Mouse (Mus musculus): ENCODE data around the gene Hist1h1d.

Hist1h1d gene

DNA sequence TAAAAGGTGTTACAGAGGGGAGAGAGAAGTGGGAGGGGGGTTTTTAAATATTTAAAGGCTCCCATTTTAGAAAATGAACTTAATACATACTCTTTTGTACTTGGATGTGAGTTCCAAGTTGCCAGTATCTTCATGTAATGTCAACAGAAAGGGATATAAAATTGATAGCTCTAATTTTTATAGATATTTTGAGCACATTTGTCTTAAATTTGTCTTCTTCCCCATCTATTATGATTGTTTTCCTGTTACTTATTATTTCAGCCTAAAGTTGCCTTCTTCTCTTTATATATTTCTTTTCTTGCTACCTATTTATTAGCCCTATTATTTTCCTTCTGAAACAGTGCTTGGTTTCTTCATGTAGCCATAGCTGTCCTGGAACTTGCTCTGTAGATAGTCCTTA is at the start of gene Hist1h1d:
Hist1h1d (plus strand) TSS at position 301 of the 400 bp plus-strand sequence.
- no peak for DNase-seq

DNA sequence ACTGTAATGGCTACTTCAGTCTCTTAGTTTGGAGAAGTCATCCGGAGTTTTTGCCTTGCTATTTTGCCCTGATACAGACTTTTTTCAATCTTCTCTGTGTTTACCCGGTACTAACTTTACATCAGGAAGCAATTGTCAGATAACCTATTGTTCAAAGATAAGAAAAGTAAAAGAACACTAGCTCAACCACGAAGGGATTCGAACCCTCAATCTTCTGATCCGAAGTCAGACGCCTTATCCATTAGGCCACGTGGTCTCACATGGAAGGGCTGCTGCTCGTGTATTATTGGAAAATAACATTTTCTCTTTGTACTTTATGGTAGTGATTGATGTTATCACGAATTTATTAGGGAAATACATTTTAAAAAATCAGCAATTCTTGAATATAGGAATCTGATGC is 49.3 kb upstream of the Hist1h1d start:
- peak in 1 of 2 experiments; percentile 32 for DNase-seq

DNA sequence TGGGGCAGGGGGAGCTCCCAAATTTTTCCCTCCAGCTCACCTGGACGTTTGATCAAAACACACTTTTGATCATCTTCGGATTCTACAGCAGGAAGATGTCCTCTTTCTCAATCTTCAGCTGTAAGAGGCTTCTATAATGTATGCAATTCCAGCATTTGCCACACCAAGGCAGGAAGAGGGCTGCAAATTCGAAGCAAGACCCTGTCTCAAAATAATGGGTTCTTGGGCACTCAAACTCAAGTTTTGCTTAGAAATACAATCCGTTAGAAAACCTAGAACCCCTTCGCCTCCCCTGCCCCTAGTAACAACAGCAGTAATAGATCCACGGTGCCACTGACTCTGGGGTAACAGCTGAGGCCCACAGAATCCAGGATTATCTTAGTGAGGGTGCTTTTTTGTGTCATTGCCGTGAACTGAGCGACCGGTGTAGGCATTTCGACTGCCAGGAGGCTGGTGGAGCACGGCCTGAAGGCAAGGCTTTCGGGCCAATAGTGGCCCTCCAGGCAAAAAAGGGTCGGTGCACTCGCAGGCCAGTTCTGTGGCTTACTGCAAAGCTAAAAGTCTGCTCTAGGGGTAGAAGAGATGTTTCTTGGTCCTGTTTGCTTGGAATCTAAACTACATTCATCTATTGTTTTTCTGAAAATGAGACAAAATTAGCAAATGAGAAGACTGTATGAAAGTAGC is 47.3 kb upstream of the Hist1h1d start:
- no peak for DNase-seq

DNA sequence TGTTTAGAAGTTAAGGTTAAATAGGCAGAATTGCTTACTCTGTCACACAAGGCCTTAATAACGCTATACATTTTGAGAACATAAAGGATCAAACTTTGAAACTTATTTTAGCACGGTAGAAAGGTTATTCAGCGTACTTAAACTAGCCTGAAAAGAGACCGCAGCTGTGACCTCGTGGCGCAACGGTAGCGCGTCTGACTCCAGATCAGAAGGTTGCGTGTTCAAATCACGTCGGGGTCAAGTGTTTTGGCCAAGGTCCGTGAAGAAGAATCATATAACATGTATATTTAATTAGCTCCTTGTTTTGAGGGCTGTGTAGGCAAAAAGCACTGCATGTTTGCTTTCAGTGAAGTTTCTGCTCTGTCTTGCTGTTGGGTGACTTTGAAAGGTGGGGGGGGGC is 46.7 kb upstream of the Hist1h1d start:
- no peak for DNase-seq

DNA sequence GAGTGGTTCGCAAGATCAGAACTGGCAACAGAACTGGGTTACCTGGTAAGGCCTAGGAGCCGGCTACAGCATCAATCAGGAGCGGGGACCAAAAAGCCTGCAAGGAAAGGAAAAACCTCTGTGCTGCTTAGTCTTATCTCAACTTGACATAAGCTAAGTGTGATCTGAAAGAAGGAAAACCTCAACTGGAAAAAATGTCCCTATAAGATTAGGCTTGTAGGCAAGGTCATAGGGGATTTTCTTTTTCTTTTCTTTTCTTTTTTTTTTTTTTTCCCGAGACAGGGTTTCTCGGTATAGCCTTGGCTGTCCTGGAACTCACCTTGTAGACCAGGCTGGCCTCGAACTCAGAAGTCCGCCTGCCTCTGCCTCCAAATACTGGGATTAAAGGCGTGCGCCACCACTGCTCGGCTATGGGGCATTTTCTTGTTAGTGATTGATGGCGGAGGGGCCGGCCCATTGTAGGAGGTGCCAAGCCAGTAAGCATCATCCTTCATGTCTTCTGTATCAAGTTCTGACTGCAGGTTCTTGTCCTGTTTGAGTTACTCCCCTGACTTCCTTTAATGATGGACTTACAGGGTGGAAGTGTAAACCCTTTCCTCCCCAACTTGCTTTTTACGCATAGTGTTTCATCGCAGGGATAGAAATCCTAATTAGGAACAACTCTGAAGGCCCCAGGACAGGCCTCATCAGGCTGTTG is 46.1 kb upstream of the Hist1h1d start:
- DNase-seq, result no peak

DNA sequence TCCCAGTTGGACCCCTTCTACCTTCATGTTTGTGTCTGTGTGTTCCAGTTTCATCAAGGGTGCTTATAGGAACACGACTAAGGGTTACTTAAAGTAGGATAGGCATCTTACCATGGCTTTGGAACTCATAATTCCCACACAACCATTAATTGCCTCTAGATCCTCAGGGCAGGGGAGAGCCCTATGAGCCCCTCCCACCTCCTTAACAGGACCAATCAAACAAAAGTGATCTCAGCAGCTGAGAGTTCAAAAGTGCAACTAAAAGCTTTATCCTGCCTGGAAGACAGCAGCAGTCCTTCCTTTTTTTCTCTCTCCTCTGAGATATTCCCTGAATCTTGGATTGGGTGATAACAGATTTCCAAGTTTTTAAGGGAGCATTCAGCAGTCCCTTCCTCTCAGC is 42.9 kb upstream of the Hist1h1d start:
- no peak for DNase-seq

DNA sequence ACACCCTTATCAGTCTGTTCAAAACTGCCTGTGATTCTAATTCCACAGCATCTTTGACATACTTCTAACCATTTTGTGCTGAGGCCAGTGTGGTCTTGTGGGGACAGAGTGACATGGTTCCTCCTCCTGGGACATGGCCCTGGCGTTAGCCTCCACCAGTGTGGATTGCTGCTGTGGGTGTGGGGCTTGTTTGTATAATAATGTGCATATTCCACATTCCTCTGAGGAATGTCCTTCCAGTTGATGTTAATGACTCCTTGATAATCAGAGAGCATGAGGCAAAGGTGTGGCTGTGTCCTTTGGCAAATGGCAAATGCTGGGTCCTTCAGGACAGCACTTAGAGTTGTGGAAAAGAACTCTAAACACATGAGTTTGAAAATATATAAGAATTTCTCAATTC is 39.5 kb upstream of the Hist1h1d start:
- no peak for DNase-seq

DNA sequence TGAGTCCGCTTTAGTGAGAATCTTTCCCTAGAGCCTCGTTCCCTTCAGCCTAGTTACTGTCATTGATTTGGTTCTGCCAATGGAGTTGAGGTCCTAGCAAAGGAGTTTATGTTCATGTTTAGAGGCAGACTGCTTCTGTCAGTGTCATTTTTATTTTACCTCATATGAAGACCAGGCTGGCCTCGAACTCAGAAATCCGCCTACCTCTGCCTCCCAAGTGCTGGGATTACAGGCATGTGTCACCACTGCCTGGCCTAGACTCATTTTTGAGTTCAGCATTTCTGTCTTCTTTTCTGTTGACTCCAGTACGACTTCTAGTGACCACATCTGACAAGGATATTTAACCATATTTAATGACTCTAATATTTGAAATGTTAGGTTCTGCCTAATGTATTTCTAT is 37.8 kb upstream of the Hist1h1d start:
- DNase-seq, result no peak

DNA sequence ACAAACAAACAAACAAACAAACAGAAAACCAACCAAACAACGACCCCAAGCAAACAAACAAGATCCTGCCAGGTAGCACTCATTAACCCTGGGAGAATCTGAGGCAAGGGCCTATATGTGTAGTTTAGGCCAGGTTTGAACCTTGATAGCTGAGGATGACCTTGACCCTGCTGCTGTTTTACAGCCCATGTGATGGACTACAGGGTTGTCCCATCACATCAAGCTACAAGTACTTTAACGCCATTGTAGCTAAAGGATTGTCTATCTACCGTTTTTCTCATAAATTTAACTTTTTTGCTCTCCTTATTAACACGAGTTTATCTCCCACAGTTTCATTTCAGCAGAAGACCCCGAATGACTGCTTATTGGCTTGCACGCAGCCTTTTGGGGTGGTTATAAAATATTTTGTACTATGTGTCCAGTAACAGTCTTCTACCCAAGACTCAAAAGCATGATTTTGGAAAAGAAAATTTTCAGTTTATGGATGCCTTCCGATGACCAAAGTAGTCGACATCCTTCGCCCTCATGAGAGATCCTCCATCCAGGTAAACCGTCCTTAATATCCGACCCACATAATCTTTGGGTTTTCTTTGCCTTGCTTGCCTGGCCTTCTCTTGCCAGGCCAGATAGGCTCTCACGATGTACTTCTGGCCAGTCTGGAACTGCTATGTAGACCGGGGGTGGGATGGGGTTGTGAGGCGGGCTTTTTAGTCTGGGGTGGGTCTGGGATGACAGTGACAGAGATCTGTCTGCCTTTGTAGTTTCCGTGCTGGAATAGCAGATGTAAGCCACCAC is 37.0 kb upstream of the Hist1h1d start:
- no peak for DNase-seq

DNA sequence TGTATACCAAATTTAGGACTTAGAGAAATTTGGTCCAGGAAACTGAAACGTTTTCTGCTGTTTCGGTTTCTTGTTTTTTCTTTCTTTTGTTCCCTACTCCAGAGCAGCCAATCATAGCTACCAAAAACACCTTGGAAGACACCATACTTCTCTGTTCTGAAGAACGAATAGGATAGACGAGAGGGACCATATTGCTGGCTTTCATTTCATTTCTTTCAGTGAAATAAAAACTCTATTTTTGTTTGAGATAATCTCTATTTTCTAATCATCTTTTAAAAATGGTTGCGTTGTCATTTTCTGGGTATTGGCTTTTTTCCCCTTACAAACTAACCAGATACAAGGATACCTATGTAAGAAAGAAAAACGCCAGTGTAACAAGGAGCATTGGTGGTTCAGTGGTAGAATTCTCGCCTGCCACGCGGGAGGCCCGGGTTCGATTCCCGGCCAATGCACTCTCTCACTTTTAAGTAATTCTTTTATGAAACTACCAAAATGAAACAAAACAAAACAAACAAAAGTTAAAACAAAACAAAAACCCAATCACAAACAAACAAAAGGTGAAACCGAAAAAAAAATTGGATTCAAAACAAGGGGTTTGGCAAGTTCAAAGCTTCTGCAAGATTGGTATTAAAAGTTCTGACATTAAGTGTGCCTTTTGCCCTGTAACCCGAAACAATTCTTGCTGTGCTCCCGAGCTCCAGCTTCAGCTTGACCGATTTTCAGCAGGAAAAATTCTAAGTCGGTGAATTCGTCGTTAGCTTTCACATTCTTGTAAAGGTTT is 36.0 kb upstream of the Hist1h1d start:
- peak; percentile 47 to 69 for DNase-seq

DNA sequence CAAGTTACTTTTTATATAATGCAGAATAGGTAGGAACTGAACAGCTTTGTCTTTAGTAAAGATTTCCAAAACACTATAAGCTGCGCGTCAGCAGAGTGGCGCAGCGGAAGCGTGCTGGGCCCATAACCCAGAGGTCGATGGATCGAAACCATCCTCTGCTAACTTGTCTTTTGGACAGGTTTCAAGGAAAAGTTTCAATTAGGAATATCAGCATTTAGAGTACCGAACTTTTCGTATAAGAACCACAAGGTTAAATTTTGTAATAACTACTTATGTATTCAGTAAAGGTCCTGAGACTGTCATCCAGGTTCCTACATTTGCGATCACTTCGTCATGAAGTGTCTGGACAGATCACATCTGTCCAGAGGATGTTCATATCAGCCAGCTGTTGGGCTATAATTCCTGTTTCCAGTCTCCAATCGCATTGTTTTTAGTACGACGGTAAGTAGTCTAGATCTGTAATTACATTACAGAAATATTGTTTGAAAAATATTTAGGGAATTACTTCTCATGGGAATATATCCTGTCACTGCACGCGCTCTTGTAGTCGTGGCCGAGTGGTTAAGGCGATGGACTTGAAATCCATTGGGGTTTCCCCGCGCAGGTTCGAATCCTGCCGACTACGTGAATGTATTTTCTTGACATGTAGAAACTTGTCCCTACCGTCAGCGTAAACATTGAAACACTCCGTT is 35.3 kb upstream of the Hist1h1d start:
- DNase-seq, result peak; percentile 76 to 86

DNA sequence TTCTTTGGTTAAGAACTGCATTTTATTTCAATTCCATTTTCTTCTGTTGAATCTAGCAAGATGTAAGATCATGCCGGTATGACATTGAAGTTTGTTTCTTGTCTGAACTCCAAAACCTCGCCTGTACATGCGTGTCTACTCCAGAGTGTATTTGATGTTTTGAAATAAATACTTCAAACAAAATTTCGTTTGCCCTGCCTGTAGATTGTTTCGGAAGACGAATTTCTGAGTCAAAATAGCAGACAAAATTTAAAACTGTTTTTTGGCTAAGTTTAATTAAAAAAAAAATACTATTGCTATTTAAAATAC is 34.8 kb upstream of the Hist1h1d start:
- DNase-seq, result no peak

DNA sequence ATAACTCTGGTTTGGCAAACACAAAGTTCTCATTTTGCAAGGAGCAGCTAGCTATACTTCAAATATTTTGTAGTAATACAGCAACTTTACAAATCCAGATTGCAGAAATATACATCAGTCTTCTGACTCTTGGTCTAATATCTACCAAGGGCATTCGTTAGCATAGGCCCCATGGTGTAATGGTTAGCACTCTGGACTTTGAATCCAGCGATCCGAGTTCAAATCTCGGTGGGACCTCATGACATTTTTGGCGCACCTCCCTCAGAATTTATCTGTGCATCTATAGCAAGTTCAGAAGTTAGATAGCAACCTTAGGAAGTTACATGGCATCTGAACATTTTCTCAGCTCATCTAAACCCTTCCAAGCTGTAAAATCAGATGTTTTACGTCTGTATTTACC is 34.2 kb upstream of the Hist1h1d start:
- peak; percentile 43 to 72 for DNase-seq

DNA sequence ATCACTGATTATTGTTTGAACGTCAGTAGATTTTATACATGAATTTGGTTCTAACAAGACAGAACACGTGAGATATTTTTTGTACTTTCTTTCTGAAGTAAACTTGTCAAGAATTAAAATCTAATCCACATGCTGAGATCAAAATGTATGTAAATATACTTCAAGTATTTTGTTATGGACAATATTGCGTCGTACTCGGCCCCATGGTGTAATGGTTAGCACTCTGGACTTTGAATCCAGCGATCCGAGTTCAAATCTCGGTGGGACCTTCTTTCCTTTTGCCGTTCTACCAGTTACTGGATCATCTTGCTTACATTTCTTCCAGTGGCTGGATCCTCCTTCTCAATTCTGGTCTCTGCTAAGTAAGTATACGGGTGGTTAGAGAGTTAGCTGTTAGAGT is 33.6 kb upstream of the Hist1h1d start:
- DNase-seq, result peak; percentile 41 to 60

DNA sequence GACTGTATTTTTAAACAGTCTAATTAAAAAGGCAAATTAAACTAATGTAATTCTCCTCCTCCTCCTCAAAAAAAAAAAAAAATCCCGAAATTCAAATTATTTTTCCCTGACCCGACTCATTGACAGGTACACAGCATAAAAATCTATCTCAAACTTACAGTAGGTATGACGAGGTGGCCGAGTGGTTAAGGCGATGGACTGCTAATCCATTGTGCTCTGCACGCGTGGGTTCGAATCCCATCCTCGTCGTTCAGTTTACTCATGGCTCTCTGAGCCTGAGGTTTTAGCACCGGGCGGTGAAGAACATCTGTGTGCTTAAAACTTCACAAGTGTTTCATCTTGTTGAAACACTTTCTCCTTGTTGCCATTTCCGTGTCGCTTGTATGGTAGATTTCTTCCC is 31.4 kb upstream of the Hist1h1d start:
- DNase-seq, result peak; percentile 77 to 87

DNA sequence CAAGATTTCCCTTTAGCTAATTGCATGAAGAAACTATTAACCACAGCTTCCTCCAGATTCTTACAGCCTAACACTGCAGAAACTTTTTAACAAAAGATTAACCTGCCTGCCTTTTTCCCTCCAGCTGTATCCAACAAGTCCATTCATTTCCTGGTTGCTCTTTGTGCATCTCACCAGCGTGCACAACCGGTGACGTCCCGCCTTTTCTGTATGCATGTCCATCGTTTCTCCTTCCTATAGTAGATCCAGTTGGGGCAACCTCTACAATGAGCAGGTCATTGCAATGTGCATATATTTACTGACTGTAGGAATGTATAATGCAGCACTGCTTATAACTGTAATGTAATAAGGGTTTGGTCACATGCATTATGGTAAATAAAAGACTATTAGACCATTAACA is 29.1 kb upstream of the Hist1h1d start:
- DNase-seq, result no peak

DNA sequence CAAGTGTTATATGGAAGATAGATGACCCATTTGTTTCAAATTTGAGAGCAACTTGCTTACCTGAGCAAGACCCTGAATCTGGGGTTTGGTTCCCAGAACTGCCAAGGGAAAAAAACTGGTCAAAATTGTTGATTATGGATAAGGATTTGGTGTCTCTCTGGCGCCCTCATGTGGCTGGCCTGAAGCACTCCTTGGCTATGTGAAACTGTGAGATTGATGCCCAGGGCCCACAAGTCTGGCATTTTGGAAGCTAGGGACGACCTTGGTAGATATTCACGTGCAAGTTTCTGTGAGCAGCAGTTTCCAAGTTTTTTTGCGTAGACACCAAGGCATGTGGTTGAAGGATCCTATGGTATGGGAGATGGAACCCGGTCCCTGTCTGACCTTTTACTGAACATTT is 28.4 kb upstream of the Hist1h1d start:
- DNase-seq, result peak in 1 of 2 experiments; percentile 37

DNA sequence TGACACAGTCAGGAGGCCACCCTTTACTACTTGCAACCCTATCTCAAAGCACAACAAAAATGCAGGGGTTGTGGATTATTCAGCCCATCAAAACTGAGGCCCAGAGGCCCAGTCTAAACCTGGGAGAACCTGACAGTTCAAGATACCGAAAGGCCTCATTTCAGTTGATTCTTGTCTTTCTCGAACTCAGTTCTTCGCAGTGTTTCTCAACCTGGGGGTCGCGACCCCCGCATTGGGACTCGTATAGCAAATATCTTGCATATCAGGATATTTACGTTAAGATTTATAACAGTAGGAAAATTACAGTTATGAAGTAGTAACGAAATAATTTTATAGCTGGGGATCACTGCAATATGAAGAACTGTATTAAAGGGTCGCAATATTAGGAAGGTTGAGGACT is 27.2 kb upstream of the Hist1h1d start:
- DNase-seq, result no peak

DNA sequence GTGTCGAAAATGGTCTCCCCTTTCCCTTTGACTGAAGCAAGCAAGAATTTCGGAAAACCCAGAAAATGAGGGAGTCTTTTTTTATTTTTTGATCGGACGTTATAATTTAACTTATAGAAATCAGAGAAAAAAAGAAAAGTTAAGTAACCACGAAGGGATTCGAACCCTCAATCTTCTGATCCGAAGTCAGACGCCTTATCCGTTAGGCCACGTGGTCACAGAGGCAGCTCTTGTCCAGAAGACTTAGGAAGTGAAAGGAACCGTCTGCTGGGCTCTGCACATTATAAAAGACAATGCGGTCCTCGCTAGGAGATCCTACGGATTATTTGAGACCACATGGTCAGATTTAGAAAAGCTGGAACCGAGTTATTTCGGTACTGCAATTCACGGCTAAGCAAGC is 26.8 kb upstream of the Hist1h1d start:
- peak; percentile 66 to 76 for DNase-seq

DNA sequence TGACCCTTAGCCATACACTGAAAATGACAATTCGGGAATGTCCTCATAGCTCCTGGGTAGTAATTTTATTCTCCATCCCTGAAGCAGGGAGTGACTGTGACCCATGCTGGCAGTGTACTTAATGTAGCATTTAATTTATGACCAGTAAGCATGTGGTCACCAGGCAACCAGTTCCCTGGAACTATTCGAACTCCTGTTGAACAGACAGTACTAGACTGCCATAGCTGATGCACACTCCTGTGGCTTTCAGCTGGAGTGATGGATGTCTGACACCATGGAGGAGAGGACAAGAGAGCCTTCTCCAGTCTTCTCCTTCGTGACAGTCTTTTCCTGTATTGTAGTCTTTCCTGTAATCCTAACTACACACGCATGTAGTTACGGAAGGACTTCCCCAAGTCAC is 24.1 kb upstream of the Hist1h1d start:
- no peak for DNase-seq

DNA sequence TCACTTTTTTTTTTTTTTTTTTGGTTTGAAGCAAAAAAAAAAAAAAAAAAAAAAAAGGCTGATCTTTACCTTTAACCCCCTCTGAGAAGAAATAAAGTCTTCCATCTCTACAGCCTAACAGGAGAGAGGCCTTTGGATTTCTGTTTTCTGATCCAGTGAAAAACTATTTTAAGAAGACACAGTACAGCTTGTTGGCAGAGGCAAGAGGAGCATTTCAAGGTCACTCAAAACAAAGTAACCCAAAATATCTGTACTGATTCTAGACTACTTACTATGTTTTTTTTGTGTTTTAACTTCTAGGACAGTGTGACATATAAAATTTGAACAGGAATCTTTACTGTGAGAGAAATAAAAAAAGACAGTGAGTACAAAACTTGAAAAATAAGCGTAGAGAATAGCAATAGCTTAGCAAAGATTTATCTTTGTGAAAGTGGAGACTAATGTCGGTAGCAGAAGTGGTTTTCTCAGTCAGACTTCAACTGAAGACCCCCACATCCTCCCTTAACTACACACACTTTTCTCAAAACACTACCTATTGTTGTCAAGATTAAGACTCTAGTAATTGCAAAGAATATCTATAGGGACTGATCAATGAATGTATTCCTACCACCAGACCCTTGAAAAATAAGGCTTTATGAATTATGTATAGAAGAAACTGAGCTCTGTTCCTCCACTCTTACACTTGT is 23.4 kb upstream of the Hist1h1d start:
- no peak for DNase-seq
